Mouse (Mus musculus) forelimb bud, embryonic 11.5 days (tissue): ENCODE measurements around the gene Scn4b.

Source experiments
- DNase-seq: peaks from one replicate; pipeline ENCODE4 v3.0.0-alpha.2; 2012; ENCODE audit warnings: low read depth, low spot score

The Scn4b gene

GRCm38 (mm10) chr9:45126941-45127340 is 11.3 kb upstream of the Scn4b start:
- no peak for DNase-seq

DNA sequence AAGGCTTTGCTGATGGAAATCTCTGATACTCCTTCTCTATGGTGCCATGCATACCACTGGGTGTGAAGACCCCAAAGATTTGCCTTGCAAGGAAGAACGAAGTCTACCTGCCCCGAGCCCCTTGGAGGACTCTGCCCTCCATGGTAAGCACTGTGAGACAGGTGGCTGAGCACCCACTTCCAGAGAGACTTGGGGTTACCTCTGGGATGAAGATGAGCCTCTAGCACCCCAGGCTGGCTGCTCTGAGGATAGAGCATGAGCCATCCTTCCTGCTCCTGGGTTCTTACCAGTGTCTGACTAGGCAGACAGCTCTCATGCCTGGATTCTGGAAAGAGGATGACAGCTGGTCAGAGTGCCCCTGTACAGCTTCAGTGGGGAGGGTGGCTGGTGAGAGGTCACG is 8.1 kb upstream of the Scn4b start:
- DNase-seq: no peak

- DNase-seq: peak; percentile 53
Measured at GRCm38 (mm10) chr9:45133484-45134310, 4.5 kb upstream of the Scn4b start.

DNA sequence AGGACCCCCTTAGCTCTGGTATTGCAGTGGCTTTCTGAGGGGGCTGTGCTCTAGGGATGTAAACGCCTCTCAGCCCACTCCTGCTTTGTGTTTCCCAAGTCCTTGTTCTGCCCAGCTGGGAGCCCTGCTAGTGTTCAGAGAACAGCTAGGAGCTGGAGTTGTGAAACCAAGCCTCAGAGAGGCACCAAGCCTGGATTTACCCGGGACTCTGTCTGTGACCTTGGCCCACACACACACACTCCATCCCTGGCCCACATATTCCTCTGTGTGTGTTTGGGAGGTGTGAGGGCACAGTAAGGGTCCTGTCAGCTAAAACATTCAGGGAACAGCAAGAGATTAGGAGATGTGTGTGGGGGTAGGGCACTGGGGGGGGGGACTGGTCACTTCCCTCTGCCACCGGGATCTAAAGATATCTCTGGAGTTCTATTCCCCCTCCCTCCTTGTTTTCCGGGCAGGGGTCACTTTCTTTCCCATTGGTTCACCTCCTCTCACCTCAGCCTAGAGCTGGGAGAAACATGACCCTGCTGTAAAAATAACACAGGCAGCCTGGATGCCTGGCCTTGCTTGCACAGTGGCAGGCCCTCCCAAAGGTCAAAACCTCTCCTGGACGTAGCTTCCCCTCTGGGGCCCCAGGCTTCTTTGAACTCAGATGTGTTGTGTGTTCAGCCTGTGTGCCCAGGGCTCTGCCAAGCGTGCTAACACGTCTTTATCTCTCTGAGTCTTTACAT is 1.6 kb upstream of the Scn4b start:
- DNase-seq: no peak

DNA sequence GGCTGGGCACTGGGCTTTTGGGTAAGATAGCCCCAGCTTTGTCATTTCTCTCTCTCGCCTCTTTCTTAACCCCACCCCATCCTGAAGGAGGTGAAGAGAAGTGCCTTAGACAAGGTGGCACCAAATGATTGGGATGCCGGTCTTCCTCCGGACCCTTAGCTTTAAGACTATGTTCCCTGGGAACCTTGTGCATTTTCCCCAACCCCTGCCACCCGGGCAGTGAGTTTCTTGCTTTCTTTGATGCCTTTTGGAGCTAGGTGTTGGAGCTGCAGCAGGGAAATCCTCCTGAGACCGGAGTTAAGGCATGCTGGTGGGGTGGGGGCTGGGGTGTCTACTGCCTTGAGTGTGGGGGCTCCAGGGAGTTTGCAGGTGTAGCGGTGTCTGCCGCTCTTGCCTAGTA is 887 bp downstream of the Scn4b start:
- DNase-seq: no peak

- no peak for DNase-seq
Measured at GRCm38 (mm10) chr9:45140945-45141344, 2.8 kb downstream of the Scn4b start.

DNA sequence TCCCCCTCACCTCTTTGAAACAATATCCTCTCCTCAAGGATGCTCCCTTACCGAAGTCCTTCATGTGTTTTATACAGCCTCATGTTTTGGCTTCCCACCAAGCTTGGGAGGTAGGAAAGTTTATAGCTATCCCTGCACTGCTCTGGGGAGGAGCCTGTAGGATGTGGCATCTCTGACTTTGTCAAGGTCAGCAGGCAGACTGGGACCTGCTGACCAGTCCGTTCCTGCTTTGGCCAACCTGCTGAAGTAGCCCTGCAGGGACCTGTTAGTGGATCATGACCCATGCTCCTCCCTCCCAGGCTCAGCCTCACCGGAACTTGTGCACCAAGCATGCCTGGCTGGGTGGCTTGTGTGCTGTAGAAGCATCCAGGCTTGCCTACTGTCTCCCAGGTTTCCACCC is 4.5 kb downstream of the Scn4b start:
- DNase-seq: no peak

DNA sequence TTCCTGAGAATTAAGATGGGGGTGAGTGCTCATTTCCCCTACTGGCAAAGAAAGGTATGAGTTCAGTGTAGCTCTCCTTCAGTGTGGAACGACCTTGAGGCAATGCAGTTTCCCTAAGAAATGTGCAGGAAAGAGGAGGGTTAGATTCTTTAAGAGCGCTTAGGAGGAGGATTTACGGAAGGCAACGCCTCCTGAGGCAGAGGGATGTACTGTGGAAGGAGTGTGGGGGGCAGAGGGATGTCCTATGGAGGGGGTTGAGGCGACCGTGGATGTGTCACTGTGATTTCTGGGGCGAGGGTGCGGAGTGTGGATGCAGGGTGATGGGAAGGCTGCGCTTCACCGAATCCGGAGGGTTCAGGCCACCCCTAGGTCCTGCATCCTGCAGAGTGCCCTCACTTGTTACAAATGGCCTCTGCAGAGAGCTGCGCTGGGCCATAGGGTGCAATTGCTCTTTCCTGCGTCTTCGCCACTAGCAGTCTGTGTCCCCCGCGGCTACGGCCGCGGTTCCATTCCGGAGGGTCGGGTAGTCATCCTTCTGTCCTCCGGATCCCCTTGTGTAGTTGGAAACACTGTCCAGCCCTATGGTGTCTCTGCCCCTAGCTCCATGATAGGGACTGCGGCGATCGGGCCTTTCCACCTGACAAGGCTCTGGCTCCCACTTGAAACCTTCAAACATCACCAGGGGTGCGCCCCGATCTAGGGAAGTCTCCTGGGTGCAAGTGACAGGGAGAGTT is 7.5 kb downstream of the Scn4b start:
- DNase-seq: peak; percentile 44

- DNase-seq: peak; percentile 75
Measured at GRCm38 (mm10) chr9:45146267-45146597, 8.0 kb downstream of the Scn4b start.

- no peak for DNase-seq
Measured at GRCm38 (mm10) chr9:45150933-45151332, 12.7 kb downstream of the Scn4b start.

DNA sequence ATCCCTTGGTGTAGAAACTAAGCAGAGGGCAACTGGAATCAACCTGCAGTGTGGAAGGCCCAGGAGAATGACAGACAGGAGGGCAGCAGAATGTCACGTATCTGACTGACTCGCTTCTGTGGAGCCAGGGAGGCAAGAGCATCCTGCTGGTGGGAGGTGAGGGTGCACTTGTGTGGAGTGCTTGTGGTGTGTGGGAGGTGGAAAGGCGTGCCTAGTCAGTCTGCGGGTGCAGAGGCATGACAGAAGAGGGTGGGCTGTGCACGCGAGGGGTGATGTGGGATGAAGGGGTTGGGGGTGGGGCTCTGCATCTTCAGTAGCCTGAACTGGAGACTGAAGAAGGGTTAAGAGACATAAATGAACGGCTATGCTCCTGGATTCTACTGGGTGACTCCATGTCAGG is 15.2 kb downstream of the Scn4b start:
- DNase-seq: no peak

DNA sequence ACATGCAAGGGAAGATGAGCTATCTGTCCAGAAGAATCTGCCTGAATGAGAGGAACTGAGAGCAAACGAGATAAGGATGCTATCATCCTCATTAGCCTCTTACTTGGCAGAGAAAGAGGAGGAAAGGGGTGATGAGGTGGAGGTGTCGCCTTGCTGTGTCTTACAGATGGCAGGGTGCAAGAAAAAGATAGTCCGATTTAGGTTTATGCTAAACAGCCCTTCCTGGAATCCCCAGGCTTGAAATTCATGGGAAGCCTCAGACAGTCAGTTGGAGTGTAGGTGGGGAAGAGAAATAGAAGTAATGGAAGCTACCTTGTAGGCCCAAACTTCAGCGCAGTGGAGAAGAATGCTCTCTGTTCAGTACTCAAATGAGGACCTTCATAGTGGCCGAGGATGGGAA is 29.7 kb downstream of the Scn4b start:
- no peak for DNase-seq

DNA sequence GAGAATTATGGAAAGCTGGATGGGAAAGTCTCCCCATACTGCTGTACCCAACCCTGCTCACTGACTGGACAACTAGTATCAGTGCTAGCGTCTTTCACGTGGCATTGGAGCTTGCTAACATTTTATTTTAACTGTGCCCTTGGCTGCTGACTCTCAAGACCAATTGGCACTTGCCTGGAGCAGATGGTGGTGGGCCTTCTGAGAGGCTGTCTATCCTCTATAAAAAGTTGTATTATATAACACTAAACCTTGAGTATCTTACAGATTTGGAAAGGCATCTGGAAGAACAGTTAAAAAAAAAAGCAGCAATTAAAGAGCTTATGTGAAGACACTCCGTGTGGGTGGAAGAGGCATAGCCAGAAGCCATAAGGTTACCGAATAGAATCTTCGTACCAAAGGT is 32.0 kb downstream of the Scn4b start:
- DNase-seq: no peak

DNA sequence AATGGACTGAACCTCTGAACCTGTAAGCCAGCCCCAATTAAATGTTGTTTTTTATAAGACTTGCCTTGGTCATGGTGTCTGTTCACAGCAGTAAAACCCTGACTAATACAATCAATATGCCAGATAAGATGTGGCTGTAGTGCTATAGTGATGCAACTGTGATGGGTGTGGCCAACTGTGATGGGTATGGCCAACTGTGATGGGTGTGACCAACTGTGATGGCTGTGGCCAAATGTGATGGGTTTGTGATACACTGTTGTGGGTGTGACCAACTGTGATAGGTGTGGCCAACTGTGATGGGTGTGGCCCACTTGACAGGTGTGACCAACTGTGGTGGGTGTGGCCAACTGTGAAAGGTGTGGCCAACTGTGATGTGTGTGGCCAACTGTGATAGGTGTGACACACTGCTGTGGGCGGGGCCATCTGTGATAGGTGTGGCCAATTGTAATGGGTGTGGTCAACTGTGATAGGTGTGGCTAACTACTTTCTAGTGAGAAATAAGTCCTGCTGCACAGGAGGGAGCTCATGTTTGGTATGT is 32.9 kb downstream of the Scn4b start:
- no peak for DNase-seq

DNA sequence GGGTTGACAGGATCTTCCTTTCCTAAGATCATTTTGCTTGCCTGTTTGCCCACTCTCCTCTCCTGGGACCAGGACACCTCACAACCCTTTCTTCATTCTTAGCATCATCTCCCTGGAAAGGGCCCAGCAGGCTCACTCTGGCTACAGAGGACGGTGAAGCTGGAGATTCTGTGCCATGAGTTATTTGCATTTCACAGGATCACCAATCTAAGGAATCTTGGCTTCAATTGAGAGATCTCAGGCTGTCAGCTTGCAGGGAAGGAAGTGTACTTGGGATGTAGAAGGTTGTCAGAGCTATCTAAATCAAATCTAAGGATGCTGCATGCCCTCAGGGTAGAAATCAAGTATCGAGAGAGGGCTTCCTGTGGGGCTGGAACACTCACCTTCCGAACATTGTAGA is 35.3 kb downstream of the Scn4b start:
- DNase-seq: no peak

- no peak for DNase-seq
Measured at GRCm38 (mm10) chr9:45179282-45179681, 41.1 kb downstream of the Scn4b start.

GRCm38 (mm10) chr9:45181770-45182169 is 43.6 kb downstream of the Scn4b start, which contains the start of gene BC049352:
TSS of gene BC049352 (plus strand) at chr9:45182007.
- no peak for DNase-seq

- DNase-seq: no peak
Measured at GRCm38 (mm10) chr9:45182521-45182920, 44.3 kb downstream of the Scn4b start.

GRCm38 (mm10) chr9:45183266-45183665 is 45.1 kb downstream of the Scn4b start:
- DNase-seq: no peak

DNA sequence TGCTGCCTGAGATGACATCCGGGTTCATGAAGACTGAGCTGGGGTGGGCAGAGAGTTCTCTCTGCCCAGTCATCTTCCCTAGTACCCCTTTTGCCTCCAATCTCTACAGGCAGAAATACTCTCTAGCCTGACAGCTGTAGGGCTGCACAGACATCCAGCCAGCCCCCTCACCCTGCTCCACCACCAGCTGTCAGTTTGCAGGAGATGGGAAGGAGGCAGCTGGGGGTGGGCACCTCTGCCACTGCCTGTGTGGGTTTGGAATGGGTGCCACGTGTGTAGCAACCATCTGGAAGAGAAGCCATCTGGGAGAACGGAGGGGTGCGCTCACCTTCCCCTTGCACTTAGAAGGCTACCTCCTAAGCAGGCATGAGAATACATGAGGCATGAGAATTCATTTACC is 47.1 kb downstream of the Scn4b start:
- DNase-seq: no peak

DNA sequence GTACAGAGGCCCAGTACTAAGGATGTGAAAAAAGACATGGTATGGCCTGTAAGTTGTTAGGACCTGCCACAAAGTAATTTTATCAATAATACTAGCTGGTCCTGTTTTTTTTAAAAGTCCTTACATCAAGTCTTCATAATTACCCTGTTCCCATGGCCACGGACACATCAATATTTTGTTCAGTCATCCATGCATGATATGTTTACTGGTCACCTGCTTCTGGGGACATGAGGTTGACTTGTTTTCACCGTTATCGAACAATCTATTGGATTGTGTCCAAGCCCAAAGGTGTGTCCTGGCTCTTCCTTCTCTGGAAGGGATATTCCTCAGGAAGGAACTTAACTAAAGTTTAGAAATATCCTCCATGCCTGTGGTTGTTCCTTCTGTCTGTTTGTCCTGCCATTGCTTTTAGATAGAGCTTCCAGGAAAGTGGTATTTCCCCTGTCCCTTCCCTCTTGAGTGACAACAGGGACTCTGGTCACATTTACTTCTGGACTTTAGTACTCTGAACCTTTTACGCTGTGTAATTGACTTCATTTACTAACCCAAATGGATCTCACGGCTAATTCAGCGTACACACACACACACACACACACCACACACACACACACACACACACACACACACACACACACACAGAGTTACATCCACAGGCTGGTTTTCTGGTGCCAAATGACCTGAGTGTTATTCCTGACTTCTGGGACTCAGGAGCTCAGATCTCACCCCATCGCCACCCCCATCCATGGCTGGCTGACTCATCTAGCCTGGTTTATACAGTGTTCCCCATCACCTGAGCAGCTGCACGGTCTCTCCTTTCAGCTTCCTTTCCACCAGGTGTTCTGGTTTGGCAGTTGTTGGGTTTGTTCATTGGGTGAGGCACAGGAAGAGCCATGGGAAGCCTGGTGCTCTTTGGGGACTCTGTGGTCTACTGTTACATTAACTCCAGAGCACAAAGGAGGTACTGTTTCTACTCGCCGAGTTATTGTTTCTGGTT is 50.7 kb downstream of the Scn4b start:
- DNase-seq: no peak
